Mouse (Mus musculus): ENCODE measurements around the gene Ypel4. TPM values are rescaled to one million over a fixed set of nuclear protein-coding genes. Genes with fewer than 3 reads are reported as not detected.

Ypel4 gene
- polyA plus RNA-seq, 2 experiments from 2014 or later, result 1.3 to 2.1 TPM

DNA sequence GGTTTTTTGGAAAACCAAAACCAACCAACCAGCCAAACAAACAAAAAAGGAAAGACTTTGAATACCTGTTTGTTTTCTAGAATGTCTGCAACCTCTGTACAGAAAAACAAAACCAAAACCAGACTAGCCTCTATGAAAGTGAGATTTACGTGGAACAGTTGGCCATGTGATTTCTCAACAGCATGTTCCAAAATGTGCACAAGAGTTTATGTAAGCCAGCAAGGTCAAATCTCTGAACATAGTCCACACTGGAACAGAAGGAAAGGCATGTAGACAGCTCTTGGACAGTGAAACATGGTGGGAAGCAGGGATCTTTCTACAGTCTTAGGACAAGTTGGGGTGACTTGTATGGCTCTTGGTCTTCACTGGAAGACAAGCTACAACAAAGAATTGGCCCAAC, 28.0 kb downstream of the Ypel4 start:
- no peak for ATAC-seq

DNA sequence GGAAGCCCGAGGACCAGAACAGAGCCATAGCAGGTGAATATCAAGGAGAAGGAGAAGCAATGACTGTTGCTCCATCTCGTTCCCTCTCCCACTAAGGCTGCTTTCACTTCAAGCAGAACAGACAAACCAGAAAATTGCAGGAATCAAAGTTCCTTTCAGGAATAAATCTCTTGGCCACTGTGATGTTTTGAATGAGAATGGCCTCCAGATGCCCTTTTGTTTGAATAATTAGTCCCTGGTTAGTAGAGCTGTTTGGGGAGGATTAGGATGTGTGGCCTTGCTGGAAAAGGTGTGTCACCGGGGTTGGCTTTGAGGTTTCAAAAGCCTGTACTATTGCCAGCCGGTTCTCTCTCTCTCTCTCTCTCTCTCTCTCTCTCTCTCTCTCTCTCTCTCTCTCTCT, 28.4 kb downstream of the Ypel4 start:
- ATAC-seq, result no peak

DNA sequence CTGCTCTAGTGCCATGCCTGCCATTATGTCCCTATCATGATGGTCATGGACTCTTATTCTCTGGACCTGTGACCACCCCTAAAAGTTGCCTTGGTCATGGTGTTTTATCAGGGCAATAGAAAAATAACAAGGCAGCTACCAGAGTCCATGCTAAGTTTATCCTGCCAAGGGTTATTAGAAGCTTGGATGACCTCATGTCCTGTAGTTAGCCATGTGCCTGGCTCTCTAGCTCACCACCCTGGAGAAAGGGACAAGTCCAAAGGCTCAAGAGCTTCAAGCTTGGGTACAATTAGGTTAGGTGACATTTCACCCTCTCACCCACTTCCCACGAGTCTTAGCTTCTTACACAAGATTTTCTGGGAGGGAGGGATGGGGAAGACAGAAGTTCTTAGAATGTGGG, 29.0 kb downstream of the Ypel4 start:
- ATAC-seq, result no peak

DNA sequence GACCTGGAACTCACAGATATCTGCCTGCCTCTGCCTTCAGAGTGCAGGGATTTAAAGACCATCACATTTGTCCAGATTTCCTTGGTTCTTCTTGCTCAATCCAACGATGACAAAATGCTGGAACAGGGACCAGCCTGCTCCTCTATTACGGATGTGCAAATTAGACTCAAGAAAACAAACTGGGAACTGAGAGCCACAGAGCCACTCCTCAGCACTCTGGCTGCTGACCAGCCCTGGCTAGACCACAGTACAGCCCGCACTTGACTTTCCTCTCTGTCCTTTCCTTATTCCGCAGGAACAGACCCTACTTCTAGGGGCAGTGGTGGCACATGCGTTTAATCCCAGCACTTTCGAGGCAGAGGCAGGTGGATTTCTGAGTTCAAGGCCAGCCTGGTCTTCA, 36.6 kb downstream of the Ypel4 start:
- no peak for ATAC-seq

DNA sequence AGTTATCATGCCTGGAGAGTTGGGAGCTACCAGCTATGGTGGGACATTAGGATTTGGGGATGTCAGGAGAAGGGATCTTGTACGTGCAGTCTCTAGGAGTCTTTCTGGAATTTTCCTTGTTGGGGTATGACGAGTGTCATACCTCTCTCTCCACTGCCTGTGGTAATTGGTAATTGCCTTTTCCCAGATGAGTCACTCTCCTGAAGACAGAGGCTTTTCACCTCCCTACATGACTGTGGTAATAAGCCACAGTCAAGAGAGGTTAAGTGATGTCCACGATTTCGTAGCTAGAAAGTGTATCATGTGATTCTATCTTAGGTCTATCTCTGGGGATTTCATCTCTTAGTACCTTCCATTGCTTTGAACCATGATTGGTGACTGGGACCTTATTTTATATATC, 38.6 kb downstream of the Ypel4 start:
- no peak for ATAC-seq

DNA sequence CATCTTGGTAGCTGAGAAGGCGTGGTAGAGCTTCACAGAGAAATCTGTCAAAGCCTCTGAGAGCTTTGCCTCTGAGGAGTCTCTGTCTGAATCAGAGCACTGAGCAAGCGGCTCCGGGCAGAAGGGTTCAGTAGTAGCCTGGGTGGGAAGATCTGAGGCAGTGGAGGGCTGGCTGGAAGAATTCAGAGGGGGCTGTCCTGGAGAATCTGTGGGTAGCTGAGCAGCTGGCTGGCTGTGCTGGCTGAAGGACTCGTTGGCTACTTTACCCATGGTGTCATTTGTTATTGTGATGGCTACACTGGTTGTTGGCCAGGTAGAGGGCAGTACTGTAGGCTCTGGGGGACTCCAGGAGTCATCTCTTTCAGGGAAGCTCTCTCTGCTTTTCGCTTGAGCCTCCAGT, 39.3 kb downstream of the Ypel4 start:
- ATAC-seq, result no peak

DNA sequence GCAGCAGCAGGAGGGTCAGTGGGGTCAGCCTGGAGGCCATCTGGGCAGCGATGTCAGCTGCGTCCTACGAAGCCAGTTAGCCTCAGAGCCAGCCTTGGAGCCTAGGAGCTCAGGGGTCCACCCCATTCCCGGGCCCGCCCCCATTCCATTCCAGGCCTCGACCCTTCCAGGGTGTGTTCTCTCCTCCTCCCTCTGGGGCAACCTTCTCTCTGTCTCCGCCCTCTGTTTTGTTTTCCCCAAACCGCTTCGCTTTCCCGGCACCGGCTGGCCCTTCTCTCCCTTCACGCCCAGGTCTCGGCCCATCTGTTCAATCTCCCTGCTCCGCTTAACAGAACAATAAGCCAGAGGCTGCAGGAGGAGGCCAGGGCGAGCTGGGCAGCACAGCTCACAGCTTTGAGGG, 40.9 kb downstream of the Ypel4 start:
- ATAC-seq, result no peak

DNA sequence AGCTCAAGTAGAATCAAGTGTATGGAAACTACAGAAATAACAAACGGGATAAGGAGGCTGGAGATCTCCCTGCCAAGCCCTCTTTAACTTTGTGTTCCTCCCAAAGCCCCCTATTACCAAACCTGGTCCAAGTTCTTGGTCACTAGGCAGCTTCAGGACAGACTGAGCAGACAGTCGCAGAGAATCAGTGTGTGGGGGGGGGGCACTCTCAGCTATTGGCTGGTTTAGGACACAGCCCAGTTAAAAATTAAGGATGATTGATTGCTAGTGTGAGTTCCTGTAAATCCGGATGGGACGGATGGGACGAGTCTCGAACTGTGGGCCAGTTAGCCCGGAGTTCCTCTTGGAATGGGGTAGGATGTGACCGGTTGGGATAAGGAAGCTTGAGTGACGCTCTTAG, 41.4 kb downstream of the Ypel4 start, which contains the start of gene Serping1:
Serping1 (minus strand) TSS at position 204 of the 400 bp plus-strand sequence.
- no peak for ATAC-seq

DNA sequence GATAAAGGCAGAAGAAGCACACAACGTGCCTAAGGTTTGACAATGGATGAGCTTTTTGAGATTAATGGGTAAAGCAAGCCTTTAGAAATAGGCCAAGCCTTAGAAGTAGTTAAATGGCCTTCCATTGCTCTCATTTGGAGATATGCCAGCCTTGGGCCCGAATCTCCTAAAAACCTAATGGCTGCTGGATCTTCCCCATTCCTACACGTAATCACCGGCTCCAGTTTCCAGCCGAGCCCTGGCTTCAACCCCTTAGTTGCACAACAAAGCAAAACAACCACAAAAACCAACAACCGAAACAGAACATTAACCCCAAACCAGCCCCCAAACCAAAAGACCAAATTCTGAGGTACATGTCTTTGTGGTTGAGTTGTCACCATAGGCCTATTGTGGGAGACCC, 41.8 kb downstream of the Ypel4 start:
- ATAC-seq, result no peak

DNA sequence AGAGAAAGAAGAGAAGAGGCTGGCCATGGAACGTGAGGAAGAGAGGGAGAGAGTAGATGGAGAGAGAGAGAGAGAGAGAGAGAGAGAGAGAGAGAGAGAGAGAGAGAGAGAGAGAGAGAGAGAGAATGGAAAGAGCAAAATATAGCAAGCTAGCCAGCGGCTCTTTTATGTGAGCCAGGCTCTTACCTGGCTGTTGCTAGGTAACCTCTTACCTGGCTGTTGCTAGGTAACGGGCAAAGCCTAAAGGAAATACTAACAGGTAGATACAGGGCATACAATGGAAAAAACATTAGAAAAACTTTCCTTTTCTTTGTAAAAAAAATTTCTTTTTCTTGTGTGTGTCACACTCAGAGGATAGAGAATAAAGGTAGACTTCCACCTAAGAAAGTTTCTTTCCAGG, 43.8 kb downstream of the Ypel4 start:
- ATAC-seq, result no peak

DNA sequence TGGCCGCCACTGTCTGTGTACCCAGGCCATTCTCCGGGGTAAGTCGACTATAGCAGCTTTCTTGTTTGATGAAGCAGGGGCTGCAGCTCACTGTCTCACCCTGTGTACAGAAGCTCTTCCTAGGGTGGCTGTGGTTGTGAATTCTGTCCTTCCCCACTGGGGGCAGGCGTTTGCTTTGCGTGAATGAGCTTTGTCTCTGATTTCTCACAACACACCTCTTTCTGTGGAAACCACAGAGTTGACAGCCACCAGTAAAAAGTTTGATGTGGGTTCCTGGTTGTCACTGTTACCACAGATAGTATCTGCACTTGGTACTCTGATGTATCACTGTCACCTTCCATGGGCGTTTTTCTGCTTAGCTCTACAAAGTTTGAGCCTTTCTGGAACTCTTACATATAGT, 45.4 kb downstream of the Ypel4 start:
- peak; percentile 95 for ATAC-seq

DNA sequence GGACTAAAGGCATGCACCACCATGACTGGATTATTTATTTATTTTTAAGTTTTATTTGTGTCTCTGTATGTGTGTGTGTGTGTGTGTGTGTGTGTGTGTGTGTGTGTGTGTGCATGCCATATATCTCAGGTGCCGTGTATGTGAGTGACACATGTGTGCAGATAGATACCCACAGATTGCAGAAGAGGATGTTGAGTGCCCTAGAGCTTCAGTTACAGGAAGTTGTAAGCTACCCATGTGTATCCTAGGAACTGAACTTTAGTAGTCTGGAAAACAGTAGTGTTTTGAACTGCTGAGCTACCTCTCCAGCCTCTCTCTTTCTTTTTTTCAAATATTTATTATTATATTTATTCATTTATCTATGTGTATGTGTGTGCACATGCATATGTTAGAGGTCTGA, 49.5 kb downstream of the Ypel4 start:
- no peak for ATAC-seq

DNA sequence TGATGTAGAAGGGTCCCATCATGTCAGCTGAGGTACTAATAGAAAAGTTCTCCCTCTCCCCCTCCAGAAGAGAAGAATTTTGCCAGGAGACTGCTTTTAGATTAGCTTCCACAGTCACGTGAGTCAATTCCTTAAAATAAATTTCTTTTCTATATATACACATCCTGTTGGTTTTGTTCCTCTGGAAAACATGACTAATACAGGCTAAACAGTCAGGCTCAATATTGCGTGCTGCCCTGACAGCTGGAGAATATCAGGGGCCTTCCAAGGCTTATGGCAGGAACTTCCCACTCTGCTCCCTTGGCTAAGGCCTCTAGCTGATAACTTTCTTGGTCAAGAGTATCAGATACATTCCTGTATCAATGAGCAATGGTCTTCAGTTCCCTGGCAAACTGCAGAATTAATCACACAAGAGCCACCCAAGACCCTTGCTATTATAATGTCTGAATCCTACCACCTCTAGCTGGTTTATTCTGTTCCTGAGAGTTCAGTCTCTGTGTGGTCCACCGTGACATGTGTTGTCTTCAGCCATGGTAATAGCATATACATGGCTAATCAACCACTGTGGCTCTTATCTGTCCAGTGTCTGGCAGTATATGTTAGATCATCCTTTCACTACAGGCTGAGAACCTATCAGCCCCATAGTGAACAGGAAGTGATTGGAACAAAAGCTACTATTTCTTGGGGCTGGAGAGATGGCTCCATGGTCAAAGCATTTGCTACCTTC, 50.1 kb downstream of the Ypel4 start:
- ATAC-seq, result no peak

Other genes with a start within 250 kb of the Ypel4 start
- gene Ctnnd1, start 83.3 kb upstream of the Ypel4 start, polyA plus RNA-seq (2017; shearing (Covaris generic)), result 1 to 10 TPM in 1 of 2 experiments, under 1 TPM in 1; 0.89 to 1.1 TPM
- under 1 TPM in 1 of 2 experiments, not detected in 1; 0.48 TPM for gene Btbd18, start 75.0 kb upstream of the Ypel4 start, polyA plus RNA-seq (2017; shearing (Covaris generic))
- gene Selenoh, start 63.3 kb upstream of the Ypel4 start, polyA plus RNA-seq (2017; shearing (Covaris generic)), result 100 to 1,000 TPM in 1 of 2 experiments, 10 to 100 TPM in 1; 96.4 to 131 TPM
- not detected for gene Gm28635, start 56.0 kb upstream of the Ypel4 start, polyA plus RNA-seq (2017; shearing (Covaris generic))
- gene Med19, start 55.7 kb upstream of the Ypel4 start, polyA plus RNA-seq (2017; shearing (Covaris generic)), result 10 to 100 TPM; 14.9 to 18.3 TPM
- 100 to 1,000 TPM; 115 to 140 TPM for gene Tmx2, start 54.9 kb upstream of the Ypel4 start, polyA plus RNA-seq (2017; shearing (Covaris generic))
- 10 to 100 TPM; 10.1 to 12.5 TPM for gene Zdhhc5, start 18.9 kb upstream of the Ypel4 start, polyA plus RNA-seq (2017; shearing (Covaris generic))
- gene Clp1, start 6.7 kb upstream of the Ypel4 start, polyA plus RNA-seq (2017; shearing (Covaris generic)), result 10 to 100 TPM; 50.3 to 54.6 TPM
- not detected for gene Gm19426, start 9.6 kb downstream of the Ypel4 start, polyA plus RNA-seq (2017; shearing (Covaris generic))
- gene Serping1, start 41.4 kb downstream of the Ypel4 start, polyA plus RNA-seq (2017; shearing (Covaris generic)), result not detected
- gene Ube2l6, start 64.8 kb downstream of the Ypel4 start, polyA plus RNA-seq (2017; shearing (Covaris generic)), result 100 to 1,000 TPM in 1 of 2 experiments, 10 to 100 TPM in 1; 89.3 to 121 TPM
- gene Smtnl1, start 88.6 kb downstream of the Ypel4 start, polyA plus RNA-seq (2017; shearing (Covaris generic)), result not detected
- 10 to 100 TPM; 34.7 to 40.8 TPM for gene Timm10, start 92.9 kb downstream of the Ypel4 start, polyA plus RNA-seq (2017; shearing (Covaris generic))
- gene Slc43a1, start 104.8 kb downstream of the Ypel4 start, polyA plus RNA-seq (2017; shearing (Covaris generic)), result 1 to 10 TPM; 3.8 to 4.7 TPM
- gene Rtn4rl2, start 152.7 kb downstream of the Ypel4 start, polyA plus RNA-seq (2017; shearing (Covaris generic)), result not detected
- gene Slc43a3, start 202.5 kb downstream of the Ypel4 start, polyA plus RNA-seq (2017; shearing (Covaris generic)), result 10 to 100 TPM in 1 of 2 experiments, 1 to 10 TPM in 1; 7.0 to 10.7 TPM
- not detected for gene Prg2, start 246.4 kb downstream of the Ypel4 start, polyA plus RNA-seq (2017; shearing (Covaris generic))